Comparison of ENCODE assay signal across 26 mouse cellular contexts in the genomic region with DNA sequence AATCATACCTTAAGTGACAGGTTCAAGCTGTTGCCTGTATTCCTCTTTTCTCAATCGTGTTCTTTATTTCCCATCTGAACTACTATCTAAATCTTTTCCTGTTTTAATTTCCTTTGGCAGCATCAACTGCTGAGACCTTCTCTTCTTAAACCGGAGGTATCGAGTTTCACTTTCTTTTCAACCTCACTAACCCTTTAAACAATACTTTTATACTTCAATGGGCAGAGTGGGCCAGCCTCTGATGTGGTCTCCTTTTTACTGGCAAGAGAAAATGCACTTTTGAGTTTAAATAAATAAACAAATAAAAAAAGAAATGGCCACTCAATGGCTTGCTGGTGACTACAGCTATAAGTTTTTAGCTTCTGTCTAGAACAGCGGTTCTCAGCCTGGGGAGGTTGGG.
A peak's percentile ranks its signal among the peaks of the same experiment; 100 is the strongest.
DNase-seq lines count a peak whose midpoint lies in the region; ATAC-seq and TF ChIP-seq lines count a peak whose summit lies in the region.
"Had no signal": no experiment of that assay in that cellular context is flagged by ENCODE, and none has a peak within 500 bp of the region (broad histone marks: within the 10 kb centered on the region; RNA-seq: fewer than 3 reads in every experiment).

No protein-coding gene starts in this region.

- in situ Hi-C loops in CH12.LX (cut with MboI; ENCODE audit: low pct_ligation_motif_present, low pct_unique_long_range_greater_than_20kb, low sequenced_read_pairs) = no loop called here

- dilution Hi-C loops in CH12.LX (cut with MboI; ENCODE audit: extremely low pct_ligation_motif_present, extremely low pct_unique_long_range_greater_than_20kb, low sequenced_read_pairs) = no loop called here

- ATAC-seq in kidney, embryonic 15.5 days (replicated peaks; ENCODE audit: low FRiP score) = peak; percentile 83
- ATAC-seq in kidney, postnatal 0 days (replicated peaks; ENCODE audit: low FRiP score, low read depth) = peak; percentile 49; the same call in 1 of the 2 replicates
- no peak for ATAC-seq in megakaryocyte, adult 5-6 weeks (ENCODE audit: poor library complexity, severe bottlenecking)
- ATAC-seq: CD4-positive, CD25-positive, alpha-beta regulatory T cell, adult 4 months; forebrain, embryonic 14.5 days; forebrain, embryonic 16.5 days had no signal

- H3K9me3 ChIP-seq in kidney, embryonic 15.5 days (replicated peaks) = no peaks in the 10 kb centered on the region
- no peaks in the 10 kb centered on the region for H3K9me3 ChIP-seq in kidney, postnatal 0 days (replicated peaks; ENCODE audit: low read length)
- H3K9me3 ChIP-seq in CH12.LX (replicated peaks; ENCODE audit: low read length) = no peaks in the 10 kb centered on the region
- H3K9me3 ChIP-seq: embryonic facial prominence, embryonic 13.5 days; embryonic facial prominence, embryonic 15.5 days; forebrain, embryonic 10.5 days; forebrain, embryonic 12.5 days had no signal

- no peaks in the 10 kb centered on the region for H3K27me3 ChIP-seq in kidney, embryonic 15.5 days
- no peaks in the 10 kb centered on the region for H3K27me3 ChIP-seq in kidney, postnatal 0 days (ENCODE audit: insufficient read depth, low read length)
- H3K27me3 ChIP-seq in kidney, adult 2 months (replicated peaks; ENCODE audit: control insufficient read depth, insufficient read depth, low read length) = no peaks in the 10 kb centered on the region
- H3K27me3 ChIP-seq in CH12.LX (replicated peaks) = no peaks in the 10 kb centered on the region
- H3K27me3 ChIP-seq: embryonic facial prominence, embryonic 13.5 days; embryonic facial prominence, embryonic 15.5 days; forebrain, embryonic 12.5 days had no signal

- H3K9ac ChIP-seq in kidney, embryonic 15.5 days = no peak overlapping the region
- no peak overlapping the region for H3K9ac ChIP-seq in kidney, postnatal 0 days (ENCODE audit: low read depth, low read length)
- no peak overlapping the region for H3K9ac ChIP-seq in CH12.LX (ENCODE audit: insufficient read depth, low read depth)
- H3K9ac ChIP-seq: embryonic facial prominence, embryonic 13.5 days; embryonic facial prominence, embryonic 15.5 days; forebrain, embryonic 12.5 days had no signal

- H3K27ac ChIP-seq in kidney, embryonic 15.5 days = no peak overlapping the region
- no peak overlapping the region for H3K27ac ChIP-seq in kidney, postnatal 0 days
- no peak overlapping the region for H3K27ac ChIP-seq in kidney, adult 2 months (ENCODE audit: insufficient read depth, low read depth, low read length)
- H3K27ac ChIP-seq in CH12.LX (ENCODE audit: insufficient read depth, low read depth) = no peak overlapping the region
- H3K27ac ChIP-seq: embryonic facial prominence, embryonic 13.5 days; embryonic facial prominence, embryonic 15.5 days; forebrain, embryonic 10.5 days; forebrain, embryonic 12.5 days had no signal

- no peak overlapping the region for H3K4me3 ChIP-seq in kidney, embryonic 15.5 days (replicated peaks)
- H3K4me3 ChIP-seq in kidney, postnatal 0 days (replicated peaks; ENCODE audit: low read depth, low read length) = no peak overlapping the region
- H3K4me3 ChIP-seq in kidney, adult 2 months (ENCODE audit: insufficient read depth, low read depth, low read length) = no peak overlapping the region
- no peak overlapping the region for H3K4me3 ChIP-seq in CH12.LX (replicated peaks in 1 of 3; ENCODE audit: low read depth in 2 of 3, low read length in 2 of 3, poor library complexity in 1 of 3)
- H3K4me3 ChIP-seq: embryonic facial prominence, embryonic 13.5 days; embryonic facial prominence, embryonic 15.5 days; erythroblast, embryonic 14.5 days; forebrain, embryonic 10.5 days; forebrain, embryonic 12.5 days had no signal

- no peak for TF ChIP-seq CTCF in kidney, postnatal 0 days (IDR thresholded peaks at IDR 0.05; ENCODE audit: low read depth)
- no peak for TF ChIP-seq CTCF in kidney, adult 2 months (conservative IDR thresholded peaks at IDR 0.05; ENCODE audit: insufficient read depth, insufficient read length, low read depth, low read length)
- TF ChIP-seq CTCF in CH12.LX (conservative IDR thresholded peaks at IDR 0.05 in 1 of 2, IDR thresholded peaks at IDR 0.05 in 1 of 2; ENCODE audit: low read depth in 2 of 2, low read length in 2 of 2) = no peak

- no peak for TF ChIP-seq RAD21 in CH12.LX (IDR thresholded peaks at IDR 0.05; ENCODE audit: low read depth, low read length)

- TF ChIP-seq EP300 in CH12.LX (IDR thresholded peaks at IDR 0.05; ENCODE audit: low read length) = no peak

- no peaks in the 10 kb centered on the region for H3K36me3 ChIP-seq in kidney, embryonic 15.5 days
- no peaks in the 10 kb centered on the region for H3K36me3 ChIP-seq in kidney, postnatal 0 days (ENCODE audit: insufficient read depth, low read length)
- no peaks in the 10 kb centered on the region for H3K36me3 ChIP-seq in kidney, adult 2 months (ENCODE audit: control insufficient read depth, insufficient read depth, low read length)
- no peaks in the 10 kb centered on the region for H3K36me3 ChIP-seq in CH12.LX (replicated peaks in 1 of 2; ENCODE audit: control insufficient read depth in 1 of 2, insufficient read depth in 1 of 2, low read length in 1 of 2)
- H3K36me3 ChIP-seq: embryonic facial prominence, embryonic 13.5 days; embryonic facial prominence, embryonic 15.5 days; forebrain, embryonic 10.5 days; forebrain, embryonic 12.5 days had no signal

- H3K79me2 ChIP-seq in CH12.LX (replicated peaks; ENCODE audit: control insufficient read depth, extremely low read depth, insufficient read depth, poor library complexity, severe bottlenecking) = no peaks in the 10 kb centered on the region

- TF ChIP-seq POLR2A in kidney, adult 2 months (IDR thresholded peaks at IDR 0.05; ENCODE audit: low read depth, low read length) = no peak
- no peak for TF ChIP-seq POLR2A in CH12.LX (IDR thresholded peaks at IDR 0.05; ENCODE audit: low read depth, low read length)

- peaks cover 5% of the 10 kb centered on the region; the same call in 1 of the 2 replicates for H3K4me1 ChIP-seq in kidney, embryonic 15.5 days
- H3K4me1 ChIP-seq in kidney, postnatal 0 days (replicated peaks; ENCODE audit: insufficient read depth, low read length) = no peaks in the 10 kb centered on the region
- no peaks in the 10 kb centered on the region for H3K4me1 ChIP-seq in kidney, adult 2 months (ENCODE audit: control insufficient read depth, insufficient read depth, low read length)
- no peaks in the 10 kb centered on the region for H3K4me1 ChIP-seq in CH12.LX (ENCODE audit: control insufficient read depth in 1 of 2, insufficient read depth in 2 of 2)
- H3K4me1 ChIP-seq: embryonic facial prominence, embryonic 13.5 days; embryonic facial prominence, embryonic 15.5 days; forebrain, embryonic 12.5 days had no signal

- 23% methylated on average over 4 of the region's 4 CpGs for WGBS in kidney, embryonic 15.5 days
- WGBS in kidney, postnatal 0 days = 12% methylated on average over 4 of the region's 4 CpGs
- WGBS in kidney, adult 2 months = 34% methylated on average over 4 of the region's 4 CpGs

- H3K4me2 ChIP-seq in kidney, embryonic 15.5 days = no peak overlapping the region
- no peak overlapping the region for H3K4me2 ChIP-seq in kidney, postnatal 0 days (ENCODE audit: low read length)
- peak overlapping the region; percentile 40 for H3K4me2 ChIP-seq in CH12.LX (ENCODE audit: insufficient read depth, low read depth, poor library complexity, severe bottlenecking)
- H3K4me2 ChIP-seq: embryonic facial prominence, embryonic 13.5 days; embryonic facial prominence, embryonic 15.5 days; forebrain, embryonic 12.5 days had no signal

- no peak for DNase-seq in kidney, postnatal 36 days
- DNase-seq in kidney, postnatal 0 days (ENCODE audit: low spot score) = peak; percentile 73
- no peak for DNase-seq in kidney, adult 2 months
- DNase-seq in CH12.LX (ENCODE audit: extremely low read depth) = no peak
- DNase-seq in thymus, postnatal 0 days (ENCODE audit: low spot score) = no peak
- DNase-seq: adrenal gland, adult 2 months; adrenal gland, postnatal 10 days; adrenal gland, postnatal 25 days; B cell, adult 2 months; cerebellum, adult 11 months; cerebellum, adult 18-20 months; cerebellum, adult 8-10 months; cerebellum, adult 9-11 months; cerebellum, postnatal 14 days; cerebellum, postnatal 36 days; embryo, embryonic 11 days had no signal

TF ChIP-seq in CH12.LX, 34 proteins besides CTCF, POLR2A, EP300 and RAD21:
- TF ChIP-seq ZKSCAN1 (IDR thresholded peaks at IDR 0.05; ENCODE audit: borderline replicate concordance, low read depth, low read length) (no peak), BHLHE40 (IDR thresholded peaks at IDR 0.05; ENCODE audit: low read depth, low read length) (no peak), MAX (IDR thresholded peaks at IDR 0.05; ENCODE audit: low read length) (no peak), ZC3H11A (IDR thresholded peaks at IDR 0.05; ENCODE audit: low read depth, low read length) (no peak), HCFC1 (IDR thresholded peaks at IDR 0.05; ENCODE audit: low read depth, low read length) (no peak), SIN3A (IDR thresholded peaks at IDR 0.05; ENCODE audit: low read length) (no peak), JUN (IDR thresholded peaks at IDR 0.05; ENCODE audit: insufficient read depth, low read depth, low read length) (no peak), NELFE (IDR thresholded peaks at IDR 0.05; ENCODE audit: low read depth, low read length) (no peak)
